Mouse (Mus musculus): ENCODE data around the gene Rassf2. TPM values are rescaled to one million over a fixed set of nuclear protein-coding genes. Genes with fewer than 3 reads are reported as not detected.

Rassf2 gene
- polyA plus RNA-seq, 1 experiment from 2014 or later: 32.6 TPM

- Histone ChIP-seq H3K36me3 (ENCODE audit: control insufficient read depth, insufficient read depth, low read length) (peaks cover 43% of the 10 kb centered on the region), H3K4me3 (replicated peaks; ENCODE audit: low read depth, low read length) (no peak overlapping the region), H3K9me3 (ENCODE audit: control insufficient read depth, low read length) (no peaks in the 10 kb centered on the region), H3K27ac (replicated peaks; ENCODE audit: low read depth, low read length) (no peak overlapping the region), H3K4me1 (ENCODE audit: control insufficient read depth, insufficient read depth, low read length) (no peaks in the 10 kb centered on the region), H3K27me3 (ENCODE audit: control insufficient read depth, insufficient read depth, low read length) (no peaks in the 10 kb centered on the region), H3K4me2 (ENCODE audit: low read length) (no peak overlapping the region), H3K9ac (replicated peaks; ENCODE audit: low read length) (no peak overlapping the region)
- 96% methylated on average over 6 of the region's 6 CpGs for WGBS
- ATAC-seq (ENCODE audit: low FRiP score, low TSS enrichment): no peak
- no peak for DNase-seq
Measured at GRCm38 (mm10) chr2:131994971-131995370, 35.1 kb downstream of the Rassf2 start.

GRCm38 (mm10) chr2:131993563-131994088, 36.4 kb downstream of the Rassf2 start:
- Histone ChIP-seq H3K4me1 (ENCODE audit: control insufficient read depth, insufficient read depth, low read length) (no peaks in the 10 kb centered on the region), H3K9ac (replicated peaks; ENCODE audit: low read length) (no peak overlapping the region), H3K4me2 (ENCODE audit: low read length) (no peak overlapping the region), H3K27me3 (ENCODE audit: control insufficient read depth, insufficient read depth, low read length) (no peaks in the 10 kb centered on the region), H3K27ac (replicated peaks; ENCODE audit: low read depth, low read length) (no peak overlapping the region), H3K9me3 (ENCODE audit: control insufficient read depth, low read length) (no peaks in the 10 kb centered on the region), H3K4me3 (replicated peaks; ENCODE audit: low read depth, low read length) (no peak overlapping the region), H3K36me3 (ENCODE audit: control insufficient read depth, insufficient read depth, low read length) (peaks cover 34% of the 10 kb centered on the region)
- DNase-seq: peak; percentile 11
- WGBS: 41% methylated on average over 14 of the region's 14 CpGs
- no peak for ATAC-seq (ENCODE audit: low FRiP score, low TSS enrichment)

- ATAC-seq (ENCODE audit: low FRiP score, low TSS enrichment): no peak
- 79% methylated on average over 4 of the region's 4 CpGs for WGBS
- no peak overlapping the region for H3K4me2 ChIP-seq (ENCODE audit: low read length)
- peaks cover 34% of the 10 kb centered on the region for H3K36me3 ChIP-seq (ENCODE audit: control insufficient read depth, insufficient read depth, low read length)
- DNase-seq: no peak
- no peaks in the 10 kb centered on the region for H3K9me3 ChIP-seq (ENCODE audit: control insufficient read depth, low read length)
- H3K9ac ChIP-seq (replicated peaks; ENCODE audit: low read length): no peak overlapping the region
- no peaks in the 10 kb centered on the region for H3K4me1 ChIP-seq (ENCODE audit: control insufficient read depth, insufficient read depth, low read length)
- H3K27ac ChIP-seq (replicated peaks; ENCODE audit: low read depth, low read length): no peak overlapping the region
- no peaks in the 10 kb centered on the region for H3K27me3 ChIP-seq (ENCODE audit: control insufficient read depth, insufficient read depth, low read length)
- H3K4me3 ChIP-seq (replicated peaks; ENCODE audit: low read depth, low read length): no peak overlapping the region
Measured at GRCm38 (mm10) chr2:131993151-131993550, 36.9 kb downstream of the Rassf2 start.

- Histone ChIP-seq H3K36me3 (ENCODE audit: control insufficient read depth, insufficient read depth, low read length) (peaks cover 34% of the 10 kb centered on the region), H3K27me3 (ENCODE audit: control insufficient read depth, insufficient read depth, low read length) (no peaks in the 10 kb centered on the region), H3K4me1 (ENCODE audit: control insufficient read depth, insufficient read depth, low read length) (no peaks in the 10 kb centered on the region), H3K4me2 (ENCODE audit: low read length) (no peak overlapping the region), H3K27ac (replicated peaks; ENCODE audit: low read depth, low read length) (no peak overlapping the region), H3K9ac (replicated peaks; ENCODE audit: low read length) (no peak overlapping the region), H3K9me3 (ENCODE audit: control insufficient read depth, low read length) (no peaks in the 10 kb centered on the region), H3K4me3 (replicated peaks; ENCODE audit: low read depth, low read length) (no peak overlapping the region)
- 93% methylated on average over 2 of the region's 2 CpGs for WGBS
- no peak for DNase-seq
- no peak for ATAC-seq (ENCODE audit: low FRiP score, low TSS enrichment)
Measured at GRCm38 (mm10) chr2:131992487-131992886, 37.6 kb downstream of the Rassf2 start.

GRCm38 (mm10) chr2:131988550-131988949, 41.5 kb downstream of the Rassf2 start:
- WGBS: 83% methylated on average over 2 of the region's 2 CpGs
- H3K36me3 ChIP-seq (ENCODE audit: control insufficient read depth, insufficient read depth, low read length): 0 out of 2 replicates have a peak, but pooled peaks cover 4% of the 10 kb centered on the region
- H3K9me3 ChIP-seq (ENCODE audit: control insufficient read depth, low read length): no peaks in the 10 kb centered on the region
- H3K27me3 ChIP-seq (ENCODE audit: control insufficient read depth, insufficient read depth, low read length): no peaks in the 10 kb centered on the region
- H3K4me2 ChIP-seq (ENCODE audit: low read length): no peak overlapping the region
- no peak overlapping the region for H3K4me3 ChIP-seq (replicated peaks; ENCODE audit: low read depth, low read length)
- no peak overlapping the region for H3K9ac ChIP-seq (replicated peaks; ENCODE audit: low read length)
- no peak overlapping the region for H3K27ac ChIP-seq (replicated peaks; ENCODE audit: low read depth, low read length)
- H3K4me1 ChIP-seq (ENCODE audit: control insufficient read depth, insufficient read depth, low read length): no peaks in the 10 kb centered on the region
- ATAC-seq (ENCODE audit: low FRiP score, low TSS enrichment) (no peak), DNase-seq (no peak)

GRCm38 (mm10) chr2:131987950-131988349, 42.1 kb downstream of the Rassf2 start:
- Histone ChIP-seq H3K4me2 (ENCODE audit: low read length) (no peak overlapping the region), H3K27ac (replicated peaks; ENCODE audit: low read depth, low read length) (no peak overlapping the region), H3K27me3 (ENCODE audit: control insufficient read depth, insufficient read depth, low read length) (no peaks in the 10 kb centered on the region), H3K4me3 (replicated peaks; ENCODE audit: low read depth, low read length) (no peak overlapping the region), H3K36me3 (ENCODE audit: control insufficient read depth, insufficient read depth, low read length) (0 out of 2 replicates have a peak, but pooled peaks cover 4% of the 10 kb centered on the region), H3K4me1 (ENCODE audit: control insufficient read depth, insufficient read depth, low read length) (no peaks in the 10 kb centered on the region), H3K9me3 (ENCODE audit: control insufficient read depth, low read length) (no peaks in the 10 kb centered on the region), H3K9ac (replicated peaks; ENCODE audit: low read length) (no peak overlapping the region)
- no peak for ATAC-seq (ENCODE audit: low FRiP score, low TSS enrichment)
- WGBS: 46% methylated on average over 3 of the region's 3 CpGs
- DNase-seq: no peak

- no peaks in the 10 kb centered on the region for H3K4me1 ChIP-seq (ENCODE audit: control insufficient read depth, insufficient read depth, low read length)
- DNase-seq (peak; percentile 89), ATAC-seq (ENCODE audit: low FRiP score, low TSS enrichment) (peak; percentile 70; the same call in 1 of the 2 replicates)
- 16% methylated on average over 6 of the region's 6 CpGs for WGBS
- H3K4me3 ChIP-seq (replicated peaks; ENCODE audit: low read depth, low read length): no peak overlapping the region
- H3K9ac ChIP-seq (replicated peaks; ENCODE audit: low read length): no peak overlapping the region
- H3K27ac ChIP-seq (replicated peaks; ENCODE audit: low read depth, low read length): no peak overlapping the region
- no peak overlapping the region for H3K4me2 ChIP-seq (ENCODE audit: low read length)
- H3K27me3 ChIP-seq (ENCODE audit: control insufficient read depth, insufficient read depth, low read length): no peaks in the 10 kb centered on the region
- H3K9me3 ChIP-seq (ENCODE audit: control insufficient read depth, low read length): no peaks in the 10 kb centered on the region
- H3K36me3 ChIP-seq (ENCODE audit: control insufficient read depth, insufficient read depth, low read length): no peaks in the 10 kb centered on the region
Measured at GRCm38 (mm10) chr2:131982546-131983196, 47.4 kb downstream of the Rassf2 start.

- DNase-seq: no peak
- Histone ChIP-seq H3K36me3 (ENCODE audit: control insufficient read depth, insufficient read depth, low read length) (no peaks in the 10 kb centered on the region), H3K4me3 (replicated peaks; ENCODE audit: low read depth, low read length) (no peak overlapping the region), H3K4me2 (ENCODE audit: low read length) (no peak overlapping the region), H3K9me3 (ENCODE audit: control insufficient read depth, low read length) (no peaks in the 10 kb centered on the region), H3K27me3 (ENCODE audit: control insufficient read depth, insufficient read depth, low read length) (no peaks in the 10 kb centered on the region), H3K4me1 (ENCODE audit: control insufficient read depth, insufficient read depth, low read length) (no peaks in the 10 kb centered on the region), H3K9ac (replicated peaks; ENCODE audit: low read length) (no peak overlapping the region), H3K27ac (replicated peaks; ENCODE audit: low read depth, low read length) (no peak overlapping the region)
- ATAC-seq (ENCODE audit: low FRiP score, low TSS enrichment): no peak
- WGBS: 46% methylated on average over 9 of the region's 9 CpGs
Measured at GRCm38 (mm10) chr2:131980866-131981265, 49.2 kb downstream of the Rassf2 start.

- no peak overlapping the region for H3K27ac ChIP-seq (replicated peaks; ENCODE audit: low read depth, low read length)
- H3K4me2 ChIP-seq (ENCODE audit: low read length): no peak overlapping the region
- no peak for DNase-seq
- no peak overlapping the region for H3K4me3 ChIP-seq (replicated peaks; ENCODE audit: low read depth, low read length)
- H3K4me1 ChIP-seq (ENCODE audit: control insufficient read depth, insufficient read depth, low read length): no peaks in the 10 kb centered on the region
- H3K36me3 ChIP-seq (ENCODE audit: control insufficient read depth, insufficient read depth, low read length): no peaks in the 10 kb centered on the region
- ATAC-seq (ENCODE audit: low FRiP score, low TSS enrichment): no peak
- 74% methylated on average over 3 of the region's 3 CpGs for WGBS
- no peaks in the 10 kb centered on the region for H3K9me3 ChIP-seq (ENCODE audit: control insufficient read depth, low read length)
- no peaks in the 10 kb centered on the region for H3K27me3 ChIP-seq (ENCODE audit: control insufficient read depth, insufficient read depth, low read length)
- H3K9ac ChIP-seq (replicated peaks; ENCODE audit: low read length): no peak overlapping the region
Measured at GRCm38 (mm10) chr2:131976663-131977062, 53.4 kb downstream of the Rassf2 start.
